Mouse (Mus musculus): ENCODE measurements around the gene Slc22a14. TPM values are rescaled to one million over a fixed set of nuclear protein-coding genes. Genes with fewer than 3 reads are reported as not detected.
"Not testable (repeated sequence)": the region's sequence is repeated elsewhere in the genome, so short reads cannot be mapped to it uniquely, and the experiment has no call there.

The Slc22a14 gene
- polyA plus RNA-seq, 1 experiment from 2014 or later, result not detected

DNA sequence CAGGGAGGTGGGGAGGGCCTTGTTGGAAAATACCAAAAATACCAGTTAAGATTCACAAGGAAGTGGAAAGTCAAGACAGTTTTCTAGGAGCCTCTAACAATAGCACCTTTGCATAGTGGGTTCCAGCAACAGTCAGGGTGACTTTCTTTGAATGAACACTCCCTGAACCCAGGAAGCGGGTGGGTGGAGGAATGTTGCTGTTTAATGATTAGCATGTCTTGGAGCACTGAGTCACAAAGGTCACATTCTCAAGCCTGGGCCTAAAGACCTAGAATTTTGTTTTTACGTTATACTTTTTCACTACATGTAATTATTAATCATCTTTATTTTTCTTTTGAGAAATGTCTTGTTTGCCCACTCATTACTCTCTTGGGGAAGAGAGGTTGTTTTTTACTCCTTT lies 150.0 kb downstream of the Slc22a14 start:
- ATAC-seq (ENCODE audit: insufficient number of reproducible peaks, low FRiP score, low TSS enrichment, low read depth); H3K4me1 ChIP-seq (ENCODE audit: control insufficient read depth, insufficient read depth, low read length); H3K27me3 ChIP-seq (ENCODE audit: control insufficient read depth, insufficient read depth, low read length); H3K4me2 ChIP-seq (ENCODE audit: low read depth, severe bottlenecking); H3K4me3 ChIP-seq (ENCODE audit: low read depth, low read length); H3K27ac ChIP-seq (replicated peaks; ENCODE audit: low read depth, low read length); DNase-seq (ENCODE audit: low spot score); H3K36me3 ChIP-seq (ENCODE audit: control insufficient read depth, insufficient read depth, low read length); H3K9me3 ChIP-seq (ENCODE audit: control insufficient read depth, low read length); H3K9ac ChIP-seq (ENCODE audit: low read length): not testable (repeated sequence)
- 90% methylated on average over 2 of the region's 2 CpGs for WGBS

DNA sequence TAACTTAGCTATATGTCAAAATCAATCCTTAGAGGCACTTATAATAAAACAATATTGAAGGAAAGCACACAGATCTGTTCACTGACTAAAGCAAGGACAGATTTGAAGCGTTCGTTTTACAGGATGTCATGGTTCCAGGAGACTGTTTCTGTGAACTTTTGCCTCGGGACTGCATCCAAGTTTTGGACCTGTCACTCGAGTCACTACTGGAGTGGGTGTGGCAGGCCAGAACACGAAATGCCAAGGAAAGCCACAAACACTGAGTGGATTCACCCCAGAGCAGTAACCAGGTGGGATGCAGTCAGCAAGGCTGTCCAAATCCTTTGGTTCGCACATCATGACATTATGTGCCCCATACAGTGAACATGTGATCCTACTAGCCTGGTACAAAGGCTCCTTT lies 150.8 kb downstream of the Slc22a14 start:
- DNase-seq (ENCODE audit: low spot score) (no peak), ATAC-seq (ENCODE audit: insufficient number of reproducible peaks, low FRiP score, low TSS enrichment, low read depth) (no peak)
- H3K27me3 ChIP-seq (ENCODE audit: control insufficient read depth, insufficient read depth, low read length), result no peaks in the 10 kb centered on the region
- no peak overlapping the region for H3K9ac ChIP-seq (ENCODE audit: low read length)
- no peak overlapping the region for H3K4me2 ChIP-seq (ENCODE audit: low read depth, severe bottlenecking)
- 95% methylated on average over 6 of the region's 6 CpGs for WGBS
- no peak overlapping the region for H3K27ac ChIP-seq (replicated peaks; ENCODE audit: low read depth, low read length)
- H3K4me1 ChIP-seq (ENCODE audit: control insufficient read depth, insufficient read depth, low read length), result no peaks in the 10 kb centered on the region
- H3K9me3 ChIP-seq (ENCODE audit: control insufficient read depth, low read length), result no peaks in the 10 kb centered on the region
- H3K4me3 ChIP-seq (ENCODE audit: low read depth, low read length), result no peak overlapping the region
- no peaks in the 10 kb centered on the region for H3K36me3 ChIP-seq (ENCODE audit: control insufficient read depth, insufficient read depth, low read length)

GRCm38 (mm10) chr9:119212996-119213395 lies 152.4 kb downstream of the Slc22a14 start:
- Histone ChIP-seq H3K4me3 (ENCODE audit: low read depth, low read length) (no peak overlapping the region), H3K4me1 (ENCODE audit: control insufficient read depth, insufficient read depth, low read length) (no peaks in the 10 kb centered on the region), H3K36me3 (ENCODE audit: control insufficient read depth, insufficient read depth, low read length) (no peaks in the 10 kb centered on the region), H3K4me2 (ENCODE audit: low read depth, severe bottlenecking) (no peak overlapping the region), H3K27ac (replicated peaks; ENCODE audit: low read depth, low read length) (no peak overlapping the region), H3K27me3 (ENCODE audit: control insufficient read depth, insufficient read depth, low read length) (no peaks in the 10 kb centered on the region), H3K9me3 (ENCODE audit: control insufficient read depth, low read length) (no peaks in the 10 kb centered on the region), H3K9ac (ENCODE audit: low read length) (no peak overlapping the region)
- ATAC-seq (ENCODE audit: insufficient number of reproducible peaks, low FRiP score, low TSS enrichment, low read depth) (no peak), DNase-seq (ENCODE audit: low spot score) (no peak)
- WGBS, result 77% methylated on average over 8 of the region's 8 CpGs

DNA sequence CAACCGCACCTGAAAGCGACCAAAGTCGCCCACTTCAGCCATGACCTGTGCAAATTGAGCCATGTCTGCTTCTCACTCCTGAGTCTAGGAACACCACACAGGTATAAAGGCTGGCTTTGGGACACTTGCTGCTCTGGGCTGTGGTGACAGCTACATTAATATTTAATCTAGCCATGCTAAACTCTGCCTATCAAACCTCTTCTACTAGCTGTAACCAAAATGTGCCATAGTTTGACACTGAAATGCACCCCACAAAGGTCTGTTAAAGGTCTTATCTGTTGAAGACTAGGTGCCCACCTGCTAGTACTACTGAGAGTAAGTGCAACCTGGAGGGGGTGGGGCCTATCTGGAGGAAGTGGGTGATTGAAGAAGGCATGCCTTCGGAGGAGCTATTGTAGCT lies 156.4 kb downstream of the Slc22a14 start, which contains the start of gene Slc22a13:
Slc22a13 (minus strand) TSS at position 101 of the 400 bp plus-strand sequence.
- Histone ChIP-seq H3K9me3 (ENCODE audit: control insufficient read depth, low read length) (no peaks in the 10 kb centered on the region; the same call in 1 of the 2 replicates), H3K4me2 (ENCODE audit: low read depth, severe bottlenecking) (no peak within 1 kb of the TSS), H3K4me3 (ENCODE audit: low read depth, low read length) (no peak within 1 kb of the TSS), H3K36me3 (ENCODE audit: control insufficient read depth, insufficient read depth, low read length) (no peaks in the 10 kb centered on the region), H3K9ac (ENCODE audit: low read length) (no peak within 1 kb of the TSS), H3K27me3 (ENCODE audit: control insufficient read depth, insufficient read depth, low read length) (no peaks in the 10 kb centered on the region), H3K27ac (replicated peaks; ENCODE audit: low read depth, low read length) (no peak within 1 kb of the TSS), H3K4me1 (ENCODE audit: control insufficient read depth, insufficient read depth, low read length) (no peaks in the 10 kb centered on the region)
- no peak for DNase-seq (ENCODE audit: low spot score)
- no peak for ATAC-seq (ENCODE audit: insufficient number of reproducible peaks, low FRiP score, low TSS enrichment, low read depth)
- 88% methylated on average over 4 of the region's 4 CpGs for WGBS

- H3K9ac ChIP-seq (ENCODE audit: low read length), result no peak overlapping the region
- no peaks in the 10 kb centered on the region for H3K4me1 ChIP-seq (ENCODE audit: control insufficient read depth, insufficient read depth, low read length)
- no peak overlapping the region for H3K4me2 ChIP-seq (ENCODE audit: low read depth, severe bottlenecking)
- no peak for ATAC-seq (ENCODE audit: insufficient number of reproducible peaks, low FRiP score, low TSS enrichment, low read depth)
- no peaks in the 10 kb centered on the region for H3K27me3 ChIP-seq (ENCODE audit: control insufficient read depth, insufficient read depth, low read length)
- H3K4me3 ChIP-seq (ENCODE audit: low read depth, low read length), result no peak overlapping the region
- no peaks in the 10 kb centered on the region for H3K36me3 ChIP-seq (ENCODE audit: control insufficient read depth, insufficient read depth, low read length)
- no peaks in the 10 kb centered on the region; the same call in 1 of the 2 replicates for H3K9me3 ChIP-seq (ENCODE audit: control insufficient read depth, low read length)
- 87% methylated on average over 4 of the region's 4 CpGs for WGBS
- DNase-seq (ENCODE audit: low spot score), result no peak
- no peak overlapping the region for H3K27ac ChIP-seq (replicated peaks; ENCODE audit: low read depth, low read length)
Measured at GRCm38 (mm10) chr9:119207113-119207512, 158.2 kb downstream of the Slc22a14 start.

- Histone ChIP-seq H3K27me3 (ENCODE audit: control insufficient read depth, insufficient read depth, low read length) (no peaks in the 10 kb centered on the region), H3K4me3 (ENCODE audit: low read depth, low read length) (no peak overlapping the region), H3K4me2 (ENCODE audit: low read depth, severe bottlenecking) (no peak overlapping the region), H3K4me1 (ENCODE audit: control insufficient read depth, insufficient read depth, low read length) (no peaks in the 10 kb centered on the region), H3K9me3 (ENCODE audit: control insufficient read depth, low read length) (no peaks in the 10 kb centered on the region; the same call in 1 of the 2 replicates), H3K9ac (ENCODE audit: low read length) (no peak overlapping the region), H3K27ac (replicated peaks; ENCODE audit: low read depth, low read length) (no peak overlapping the region), H3K36me3 (ENCODE audit: control insufficient read depth, insufficient read depth, low read length) (no peaks in the 10 kb centered on the region)
- ATAC-seq (ENCODE audit: insufficient number of reproducible peaks, low FRiP score, low TSS enrichment, low read depth) (no peak), DNase-seq (ENCODE audit: low spot score) (no peak)
- WGBS, result 82% methylated on average over 2 of the region's 2 CpGs
Measured at GRCm38 (mm10) chr9:119206666-119207065, 158.7 kb downstream of the Slc22a14 start.

- no peak overlapping the region for H3K4me3 ChIP-seq (ENCODE audit: low read depth, low read length)
- no peak overlapping the region for H3K9ac ChIP-seq (ENCODE audit: low read length)
- DNase-seq (ENCODE audit: low spot score) (no peak), ATAC-seq (ENCODE audit: insufficient number of reproducible peaks, low FRiP score, low TSS enrichment, low read depth) (no peak)
- no peaks in the 10 kb centered on the region; the same call in 1 of the 2 replicates for H3K9me3 ChIP-seq (ENCODE audit: control insufficient read depth, low read length)
- no peaks in the 10 kb centered on the region for H3K4me1 ChIP-seq (ENCODE audit: control insufficient read depth, insufficient read depth, low read length)
- WGBS, result 89% methylated on average over 5 of the region's 5 CpGs
- no peaks in the 10 kb centered on the region for H3K36me3 ChIP-seq (ENCODE audit: control insufficient read depth, insufficient read depth, low read length)
- no peak overlapping the region for H3K4me2 ChIP-seq (ENCODE audit: low read depth, severe bottlenecking)
- no peak overlapping the region for H3K27ac ChIP-seq (replicated peaks; ENCODE audit: low read depth, low read length)
- no peaks in the 10 kb centered on the region for H3K27me3 ChIP-seq (ENCODE audit: control insufficient read depth, insufficient read depth, low read length)
Measured at GRCm38 (mm10) chr9:119205756-119206155, 159.6 kb downstream of the Slc22a14 start.

DNA sequence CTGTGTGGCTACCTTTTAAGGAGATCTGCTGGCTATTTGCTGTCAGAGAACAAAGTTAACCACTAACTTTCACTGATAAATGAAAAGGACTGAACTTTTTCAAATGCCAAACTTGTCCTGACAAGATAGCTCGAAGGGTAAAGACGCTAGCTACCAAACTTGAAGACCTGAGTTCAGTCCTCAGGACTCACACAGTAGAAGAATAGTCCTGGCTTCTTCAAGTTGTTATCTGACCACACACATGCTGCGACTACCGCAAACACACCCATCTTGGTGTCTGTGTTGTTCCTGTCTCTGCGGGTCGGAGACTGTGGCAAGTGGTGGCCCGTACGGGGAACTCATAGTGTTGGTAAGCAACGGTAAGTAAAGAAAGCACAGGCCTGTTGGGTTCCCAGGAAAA lies 161.7 kb downstream of the Slc22a14 start:
- H3K4me1 ChIP-seq (ENCODE audit: control insufficient read depth, insufficient read depth, low read length), result no peaks in the 10 kb centered on the region
- no peak for ATAC-seq (ENCODE audit: insufficient number of reproducible peaks, low FRiP score, low TSS enrichment, low read depth)
- no peaks in the 10 kb centered on the region; the same call in 1 of the 2 replicates for H3K9me3 ChIP-seq (ENCODE audit: control insufficient read depth, low read length)
- no peaks in the 10 kb centered on the region for H3K27me3 ChIP-seq (ENCODE audit: control insufficient read depth, insufficient read depth, low read length)
- no peak overlapping the region for H3K27ac ChIP-seq (replicated peaks; ENCODE audit: low read depth, low read length)
- no peak overlapping the region for H3K4me2 ChIP-seq (ENCODE audit: low read depth, severe bottlenecking)
- no peak overlapping the region for H3K4me3 ChIP-seq (ENCODE audit: low read depth, low read length)
- H3K36me3 ChIP-seq (ENCODE audit: control insufficient read depth, insufficient read depth, low read length), result no peaks in the 10 kb centered on the region
- H3K9ac ChIP-seq (ENCODE audit: low read length), result no peak overlapping the region
- no peak for DNase-seq (ENCODE audit: low spot score)
- 93% methylated on average over 9 of the region's 9 CpGs for WGBS

- ATAC-seq (ENCODE audit: insufficient number of reproducible peaks, low FRiP score, low TSS enrichment, low read depth), result no peak
- WGBS, result 88% methylated on average over 5 of the region's 5 CpGs
- Histone ChIP-seq H3K27ac (replicated peaks; ENCODE audit: low read depth, low read length) (no peak overlapping the region), H3K36me3 (ENCODE audit: control insufficient read depth, insufficient read depth, low read length) (no peaks in the 10 kb centered on the region), H3K9me3 (ENCODE audit: control insufficient read depth, low read length) (no peaks in the 10 kb centered on the region; the same call in 1 of the 2 replicates), H3K4me2 (ENCODE audit: low read depth, severe bottlenecking) (no peak overlapping the region), H3K27me3 (ENCODE audit: control insufficient read depth, insufficient read depth, low read length) (no peaks in the 10 kb centered on the region), H3K4me1 (ENCODE audit: control insufficient read depth, insufficient read depth, low read length) (no peaks in the 10 kb centered on the region), H3K4me3 (ENCODE audit: low read depth, low read length) (no peak overlapping the region), H3K9ac (ENCODE audit: low read length) (no peak overlapping the region)
- DNase-seq (ENCODE audit: low spot score), result no peak
Measured at GRCm38 (mm10) chr9:119201653-119202052, 163.7 kb downstream of the Slc22a14 start.

Measured in limb, embryonic 11.5 days (tissue).